Mouse (Mus musculus) hindbrain, embryonic 15.5 days (tissue): ENCODE results near the gene Mrps11. TPM values are rescaled to one million over a fixed set of nuclear protein-coding genes. Genes with fewer than 3 reads are reported as not detected.

ENCODE experiments used
- ATAC-seq: fragments of 200-750 bp; cut with Nextera tagmentation; 2 replicates; pipeline ENCODE4 v1.8.0; 2017; ENCODE audit warnings: low read depth, moderate number of reproducible peaks, moderate TSS enrichment; ENCODE audit not compliant: low FRiP score
- H3K27ac ChIP-seq: fragments of 300-500 bp; sonication (generic); replicated peaks from 2 replicates; pipeline ENCODE4 v1.5.1; 2015; ENCODE audit warnings: mild to moderate bottlenecking, inconsistent platforms
- H3K27me3 ChIP-seq: fragments of 300-500 bp; sonication (generic); 2 replicates; pipeline ENCODE4 v1.6.1; 2015; ENCODE audit warnings: control low read depth, inconsistent platforms
- H3K36me3 ChIP-seq: fragments of 300-500 bp; sonication (generic); 2 replicates; pipeline ENCODE4 v1.6.1; 2015; ENCODE audit warnings: control low read depth, inconsistent platforms
- H3K4me1 ChIP-seq: fragments of 300-500 bp; sonication (generic); replicated peaks from 2 replicates; pipeline ENCODE4 v1.6.1; 2015; ENCODE audit warnings: control low read depth, inconsistent platforms
- H3K4me2 ChIP-seq: fragments of 300-500 bp; sonication (generic); 2 replicates; pipeline ENCODE4 v1.6.1; 2015; ENCODE audit warnings: moderate library complexity, mild to moderate bottlenecking, inconsistent platforms
- H3K4me3 ChIP-seq: fragments of 300-500 bp; sonication (generic); 2 replicates; pipeline ENCODE4 v1.5.1; 2015; ENCODE audit warnings: mild to moderate bottlenecking, inconsistent platforms
- H3K9ac ChIP-seq: fragments of 300-500 bp; sonication (generic); 2 replicates; pipeline ENCODE4 v1.6.1; 2015; ENCODE audit warnings: inconsistent platforms
- H3K9me3 ChIP-seq: fragments of 300-500 bp; sonication (generic); 2 replicates; pipeline ENCODE4 v1.6.1; 2016; ENCODE audit warnings: control low read depth, inconsistent platforms
- WGBS: fragments of 180-500 bp; shearing (Covaris S2); methylation state at CpG from one replicate; pipeline ENCODE4 v1.1.7; 2015; 5-methylcytosine and 5-hydroxymethylcytosine counted together
- polyA plus RNA-seq: library from polyadenylated mRNA; unstranded; fragments of >200 nt; fragmentation: Nextera tagmentation; extraction: Ambion mirVana; gene quantifications from 2 replicates; pipeline ENCODE4 v1.2.1, GENCODE M21; 2015

Mrps11 gene
- polyA plus RNA-seq, 1 experiment from 2014 or later, result 68.3 TPM

DNA sequence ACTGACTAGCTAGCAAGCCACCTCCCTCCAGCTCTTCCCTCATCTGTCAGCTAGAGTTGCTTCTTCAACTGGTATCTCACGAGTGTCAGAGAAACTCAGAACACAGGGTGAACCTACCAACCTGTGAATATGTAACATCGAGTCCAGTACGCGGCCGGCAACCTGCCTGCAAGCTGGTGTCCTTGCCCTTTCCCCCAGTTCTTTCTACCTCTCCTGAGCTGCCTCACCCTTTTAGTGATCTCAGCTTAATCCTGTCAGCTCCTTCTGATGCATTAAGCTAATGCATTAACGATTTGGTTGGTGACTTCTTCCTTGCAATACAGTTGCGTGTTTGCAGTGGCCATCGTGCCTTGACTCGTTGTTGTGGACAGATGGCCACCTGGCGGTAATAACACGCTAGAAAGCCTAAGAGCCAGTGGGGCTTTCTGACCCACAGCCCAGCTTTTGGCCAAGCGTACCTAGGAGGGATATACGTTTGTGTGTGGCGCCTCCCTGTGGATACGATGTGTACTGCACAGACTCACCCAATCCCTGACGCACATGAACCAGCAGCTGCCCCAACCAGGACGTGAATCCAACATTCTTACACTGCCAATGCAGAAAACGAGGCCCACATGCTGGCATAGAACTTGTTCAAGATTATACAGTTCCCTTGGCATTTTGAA is 16.8 kb upstream of the Mrps11 start:
- Histone ChIP-seq H3K4me1 (peaks cover 9% of the 10 kb centered on the region; the same call in 1 of the 2 replicates), H3K9me3 (no peaks in the 10 kb centered on the region), H3K9ac (no peak overlapping the region), H3K27ac (no peak overlapping the region), H3K27me3 (peaks cover 3% of the 10 kb centered on the region; the same call in 1 of the 2 replicates), H3K4me3 (no peak overlapping the region), H3K36me3 (no peaks in the 10 kb centered on the region), H3K4me2 (peak overlapping the region; percentile 16; the same call in 1 of the 2 replicates)
- ATAC-seq, result peak; percentile 87
- 21% methylated on average over 18 of the region's 18 CpGs for WGBS

DNA sequence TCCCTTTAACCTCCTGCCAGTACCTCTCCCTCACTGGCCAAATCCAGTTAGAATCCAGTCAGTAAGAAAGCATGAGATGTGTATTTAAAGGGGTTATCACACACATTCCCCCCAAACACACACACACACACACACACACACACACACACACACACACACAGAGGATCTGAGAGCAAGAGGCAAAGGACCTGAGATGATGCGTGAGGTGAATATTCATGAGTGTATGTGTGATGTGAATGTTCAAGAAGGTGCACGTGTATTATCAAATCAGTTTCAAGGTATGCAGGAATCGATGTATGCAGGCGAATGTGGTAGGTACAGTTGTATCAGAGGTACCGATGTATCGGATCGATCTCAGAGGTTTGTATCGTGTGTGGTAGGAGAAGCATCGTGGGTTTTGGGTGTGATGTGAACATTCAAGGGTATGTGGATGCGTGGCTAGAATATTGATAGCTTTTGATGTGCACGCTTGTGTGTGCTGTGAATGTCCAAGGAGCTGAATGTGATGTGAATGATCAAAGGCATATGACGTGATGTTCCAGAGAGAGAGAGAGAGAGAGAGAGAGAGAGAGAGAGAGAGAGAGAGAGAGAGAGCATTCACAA is 14.9 kb upstream of the Mrps11 start:
- 0 out of 2 replicates have a peak, but pooled peaks have one; percentile 45 for ATAC-seq
- H3K4me2 ChIP-seq, result no peak overlapping the region
- peaks cover 3% of the 10 kb centered on the region for H3K36me3 ChIP-seq
- peaks cover 3% of the 10 kb centered on the region; the same call in 1 of the 2 replicates for H3K27me3 ChIP-seq
- peaks cover 9% of the 10 kb centered on the region; the same call in 1 of the 2 replicates for H3K4me1 ChIP-seq
- H3K4me3 ChIP-seq, result no peak overlapping the region
- H3K27ac ChIP-seq, result 0 out of 2 replicates have a peak overlapping the region, but pooled peaks have one; percentile 18
- no peaks in the 10 kb centered on the region for H3K9me3 ChIP-seq
- WGBS, result 75% methylated on average over 12 of the region's 12 CpGs
- H3K9ac ChIP-seq, result no peak overlapping the region

DNA sequence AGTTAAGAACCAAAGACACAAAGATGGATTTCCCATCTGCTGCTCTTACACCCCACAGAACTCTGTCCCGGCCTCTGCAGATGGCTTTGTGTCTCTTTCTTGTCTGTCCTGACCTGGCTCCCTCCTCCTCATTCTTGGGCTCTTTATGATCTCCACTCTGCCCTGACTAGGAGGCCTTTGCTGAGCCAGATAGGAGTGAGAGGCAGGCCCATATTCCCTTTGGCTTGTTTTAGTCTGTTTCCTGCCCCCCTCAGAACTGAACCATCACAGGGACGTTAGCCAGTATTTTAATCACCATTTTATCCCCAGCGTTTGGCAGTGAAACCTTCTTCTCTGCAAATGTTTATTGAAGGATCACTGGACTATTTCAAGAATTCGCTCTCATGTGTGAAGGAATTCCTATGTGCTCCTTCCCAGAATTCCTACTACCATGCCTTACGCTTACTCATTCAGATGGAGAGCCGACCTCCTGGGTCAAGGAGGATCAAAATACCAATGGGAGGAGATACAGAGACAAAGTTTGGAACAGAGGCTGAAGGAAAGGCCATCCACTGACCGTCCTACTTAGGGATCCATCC is 13.8 kb upstream of the Mrps11 start:
- peaks cover 10% of the 10 kb centered on the region for H3K36me3 ChIP-seq
- 82% methylated on average over 7 of the region's 7 CpGs for WGBS
- no peaks in the 10 kb centered on the region for H3K9me3 ChIP-seq
- H3K9ac ChIP-seq, result no peak overlapping the region
- H3K4me1 ChIP-seq, result peaks cover 9% of the 10 kb centered on the region; the same call in 1 of the 2 replicates
- H3K4me3 ChIP-seq, result no peak overlapping the region
- no peak overlapping the region for H3K27ac ChIP-seq
- 0 out of 2 replicates have a peak, but pooled peaks cover 3% of the 10 kb centered on the region for H3K27me3 ChIP-seq
- H3K4me2 ChIP-seq, result no peak overlapping the region
- no peak for ATAC-seq

DNA sequence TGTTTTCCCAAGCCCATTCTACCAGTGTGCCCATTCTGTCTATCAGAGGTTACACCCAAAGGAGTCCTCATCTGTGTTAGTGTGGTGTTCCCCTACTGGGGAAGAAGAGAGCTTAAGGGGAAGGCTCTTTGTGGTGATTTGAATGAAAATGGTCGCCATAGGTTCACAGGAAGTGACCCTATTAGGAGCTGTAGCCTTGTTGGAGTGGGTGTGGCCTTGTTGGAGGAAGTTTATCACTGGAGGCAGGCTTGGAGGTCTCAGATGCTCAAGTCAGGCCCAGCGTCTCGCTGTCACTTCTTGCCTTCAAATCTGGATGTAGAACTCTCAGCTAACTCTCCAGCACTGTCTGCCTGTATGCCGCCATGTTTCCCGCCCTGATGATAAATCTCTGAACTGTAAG is 12.0 kb upstream of the Mrps11 start:
- no peak for ATAC-seq
- WGBS, result 90% methylated on average over 5 of the region's 5 CpGs
- no peaks in the 10 kb centered on the region for H3K27me3 ChIP-seq
- H3K4me1 ChIP-seq, result peaks cover 2% of the 10 kb centered on the region; the same call in 1 of the 2 replicates
- H3K4me3 ChIP-seq, result no peak overlapping the region
- peaks cover 23% of the 10 kb centered on the region for H3K36me3 ChIP-seq
- H3K27ac ChIP-seq, result no peak overlapping the region
- no peak overlapping the region for H3K4me2 ChIP-seq
- H3K9me3 ChIP-seq, result no peaks in the 10 kb centered on the region
- no peak overlapping the region for H3K9ac ChIP-seq

DNA sequence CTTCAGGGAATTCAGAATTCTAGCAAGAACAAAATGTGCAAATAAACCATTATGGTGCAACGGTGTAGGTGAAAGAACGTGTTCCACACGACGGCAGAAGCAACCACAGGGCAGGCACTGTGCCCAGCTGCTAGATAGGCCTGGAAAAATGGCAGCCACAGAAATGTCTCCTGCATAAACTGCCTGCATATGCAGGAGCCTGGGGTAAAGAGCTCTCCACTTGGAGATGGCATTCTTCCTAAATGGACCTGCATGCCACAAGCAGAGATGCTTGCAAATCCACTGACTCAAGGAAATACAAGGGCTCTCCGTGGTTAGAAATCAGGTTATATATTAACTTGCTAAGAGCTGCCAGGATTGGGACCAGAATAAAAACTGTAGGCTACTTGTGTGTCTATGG is 4.2 kb upstream of the Mrps11 start:
- WGBS, result 96% methylated on average over 5 of the region's 5 CpGs
- no peak overlapping the region for H3K4me2 ChIP-seq

DNA sequence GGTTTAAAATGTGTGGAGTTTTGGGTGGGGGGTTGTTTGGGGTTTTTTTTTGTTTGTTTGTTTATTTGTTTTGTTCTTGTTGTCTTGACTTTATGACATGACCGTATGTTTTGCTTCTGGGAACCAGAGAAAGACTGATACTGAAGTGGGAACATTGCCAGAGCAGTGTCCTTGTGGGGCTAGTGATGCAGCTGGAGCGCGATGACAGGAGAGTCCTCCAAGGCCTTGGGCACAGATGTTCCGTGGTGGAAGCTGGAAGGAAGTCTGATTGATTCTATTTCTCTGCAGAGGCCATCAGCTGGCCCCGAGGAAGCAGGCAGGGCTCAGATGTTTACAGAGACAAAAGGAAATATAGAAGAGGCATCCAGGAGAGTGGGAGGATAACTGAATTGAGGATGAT is 3.0 kb downstream of the Mrps11 start:
- Histone ChIP-seq H3K9ac (no peak overlapping the region), H3K27me3 (no peaks in the 10 kb centered on the region), H3K9me3 (no peaks in the 10 kb centered on the region), H3K27ac (no peak overlapping the region), H3K4me2 (no peak overlapping the region), H3K4me3 (no peak overlapping the region), H3K36me3 (peaks cover 19% of the 10 kb centered on the region), H3K4me1 (peaks cover 38% of the 10 kb centered on the region)
- no peak for ATAC-seq
- WGBS, result 53% methylated on average over 5 of the region's 5 CpGs

More for the DNA sequence above, 4.2 kb upstream of the Mrps11 start:
- Histone ChIP-seq H3K9ac (no peak overlapping the region), H3K36me3 (peaks cover 49% of the 10 kb centered on the region), H3K27ac (no peak overlapping the region), H3K9me3 (no peaks in the 10 kb centered on the region), H3K4me3 (no peak overlapping the region), H3K4me1 (peaks cover 14% of the 10 kb centered on the region), H3K27me3 (no peaks in the 10 kb centered on the region)
- no peak for ATAC-seq

DNA sequence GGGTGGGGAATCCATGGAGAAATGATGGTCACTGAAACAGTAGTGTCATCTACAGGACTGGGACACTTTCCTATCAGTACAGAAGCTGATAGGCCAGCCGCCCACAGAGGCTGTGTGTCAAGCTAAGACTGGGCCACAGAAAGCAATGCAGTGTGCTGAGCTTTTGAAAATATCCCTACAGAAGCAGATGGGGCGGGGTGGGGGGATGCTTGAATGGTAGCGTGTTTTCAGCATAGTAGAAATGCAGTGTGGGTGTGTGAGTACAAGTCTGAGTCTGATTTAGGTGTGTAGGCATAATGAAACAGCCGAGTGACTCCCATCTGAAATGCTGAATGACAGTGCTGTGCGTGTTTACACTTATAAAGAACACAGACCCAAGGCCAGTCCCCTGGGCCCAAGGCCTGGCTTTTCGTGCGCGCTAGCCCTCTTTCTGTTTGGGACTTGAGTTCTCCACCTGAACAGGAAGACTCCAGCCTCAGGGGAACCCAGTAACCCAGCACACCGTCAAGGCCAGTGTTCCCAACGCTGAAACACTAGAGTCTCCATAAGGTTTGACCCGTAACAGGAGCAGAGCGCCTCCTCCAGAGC is 5.0 kb downstream of the Mrps11 start:
- 88% methylated on average over 12 of the region's 12 CpGs for WGBS
- Histone ChIP-seq H3K36me3 (peaks cover 24% of the 10 kb centered on the region), H3K27ac (no peak overlapping the region), H3K27me3 (no peaks in the 10 kb centered on the region), H3K9ac (no peak overlapping the region), H3K4me1 (peaks cover 28% of the 10 kb centered on the region), H3K9me3 (no peaks in the 10 kb centered on the region), H3K4me3 (no peak overlapping the region), H3K4me2 (no peak overlapping the region)
- no peak for ATAC-seq

DNA sequence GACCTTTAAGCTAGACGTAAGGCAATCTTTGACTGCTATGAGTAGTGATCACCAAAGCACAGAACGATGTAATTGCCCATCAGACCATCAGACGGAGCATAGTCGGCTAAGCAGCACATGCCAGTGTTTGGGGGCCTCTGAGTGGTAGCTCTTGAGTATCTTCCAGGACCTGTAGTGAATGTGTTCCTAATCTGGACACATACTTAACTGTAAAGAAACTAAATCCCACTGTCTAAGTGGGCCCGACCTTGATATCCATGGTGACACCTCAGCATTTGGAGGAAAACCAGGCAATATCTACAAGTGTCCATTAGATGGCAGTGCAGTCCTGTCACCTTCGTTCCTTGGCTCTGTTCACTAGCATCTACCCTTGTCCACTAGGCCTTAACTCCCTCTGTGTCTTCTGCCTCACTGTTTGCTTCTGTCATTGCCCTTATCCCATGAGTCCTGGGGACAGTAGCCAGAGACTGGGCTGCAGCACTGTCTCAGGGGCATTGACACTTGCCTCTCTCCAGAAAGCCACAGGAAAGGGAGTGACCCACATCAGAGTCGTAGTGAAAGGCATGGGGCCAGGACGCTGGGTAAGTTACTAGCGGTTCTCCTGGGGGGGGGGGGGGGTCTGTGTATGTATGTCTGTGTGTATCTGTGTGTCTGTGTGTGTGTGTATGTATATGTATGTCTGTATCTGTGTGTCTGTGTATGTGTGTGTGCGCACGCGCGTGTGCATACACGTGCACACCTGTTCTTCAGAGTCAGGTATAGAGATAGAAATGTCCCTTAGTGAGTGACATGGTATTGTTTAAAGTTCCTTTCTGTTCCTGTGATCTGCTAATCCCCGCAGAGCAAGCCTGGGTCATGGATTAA is 8.7 kb downstream of the Mrps11 start:
- Histone ChIP-seq H3K27ac (no peak overlapping the region), H3K4me3 (no peak overlapping the region), H3K36me3 (peaks cover 21% of the 10 kb centered on the region), H3K4me1 (0 out of 2 replicates have a peak, but pooled peaks cover under 1% of the 10 kb centered on the region), H3K4me2 (no peak overlapping the region), H3K9me3 (no peaks in the 10 kb centered on the region), H3K27me3 (no peaks in the 10 kb centered on the region), H3K9ac (no peak overlapping the region)
- WGBS, result 83% methylated on average over 15 of the region's 15 CpGs
- peak; percentile 76 for ATAC-seq

DNA sequence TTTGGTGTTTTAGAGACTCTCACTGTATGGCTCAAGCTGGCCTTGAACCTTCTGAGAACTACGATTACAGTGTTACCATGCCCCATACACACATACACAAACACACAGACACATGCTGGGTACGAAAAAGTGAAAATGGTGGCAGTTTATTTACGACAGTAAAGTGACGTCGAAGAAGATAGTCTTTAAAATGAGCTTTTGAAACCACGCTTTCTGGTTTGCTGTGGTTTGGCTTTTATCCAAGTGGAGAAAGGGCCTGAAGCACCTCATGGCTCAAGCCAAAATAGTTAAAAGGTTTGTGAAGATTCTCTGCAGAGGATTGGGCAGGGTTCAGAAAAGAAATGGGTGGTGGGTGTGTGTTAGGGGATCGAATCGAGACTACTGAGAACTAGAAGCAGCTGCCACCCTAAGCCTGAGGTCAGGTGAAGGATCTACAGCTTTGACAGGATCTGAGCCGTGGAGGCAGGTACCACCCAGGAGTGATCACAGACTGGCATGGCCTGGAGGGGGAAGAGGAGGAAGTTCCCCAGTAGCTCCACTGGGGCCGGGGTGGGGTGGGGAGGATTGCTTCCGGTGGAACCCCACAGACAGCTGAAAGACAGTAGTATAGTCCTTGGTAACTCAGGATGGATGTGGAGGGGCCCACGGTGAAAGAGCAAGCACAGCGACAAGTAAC is 11.1 kb downstream of the Mrps11 start:
- H3K4me2 ChIP-seq, result no peak overlapping the region
- WGBS, result 93% methylated on average over 13 of the region's 13 CpGs
- no peaks in the 10 kb centered on the region for H3K27me3 ChIP-seq
- no peak overlapping the region for H3K27ac ChIP-seq
- peaks cover 18% of the 10 kb centered on the region for H3K36me3 ChIP-seq
- no peak overlapping the region for H3K4me3 ChIP-seq
- H3K9ac ChIP-seq, result no peak overlapping the region
- H3K9me3 ChIP-seq, result no peaks in the 10 kb centered on the region
- no peak for ATAC-seq
- H3K4me1 ChIP-seq, result peaks cover 10% of the 10 kb centered on the region; the same call in 1 of the 2 replicates

DNA sequence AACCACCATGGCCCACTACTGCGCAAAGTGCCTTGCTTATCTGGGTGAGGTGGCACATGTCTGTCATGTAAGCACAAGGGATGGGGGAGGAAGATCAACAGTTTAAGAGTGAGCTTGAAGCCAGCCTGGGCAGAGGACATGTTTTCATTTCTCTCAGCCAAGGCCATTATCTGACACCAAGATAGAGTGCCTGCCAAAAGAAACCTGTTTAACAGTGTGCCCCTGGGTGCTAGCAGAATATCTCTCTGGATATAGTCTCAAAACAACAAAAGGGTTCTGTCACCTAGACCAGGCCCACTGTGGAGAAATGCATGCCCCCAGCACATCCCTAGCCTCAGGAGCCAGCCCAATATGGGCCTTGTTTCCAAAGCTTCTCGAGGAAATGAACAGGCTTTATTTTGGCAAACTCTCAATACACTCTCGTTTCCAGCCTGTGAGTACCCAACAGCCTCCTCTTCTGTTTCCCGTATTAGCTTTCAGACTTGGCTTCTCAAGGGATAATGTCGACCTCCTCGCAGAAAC is 11.7 kb downstream of the Mrps11 start:
- Histone ChIP-seq H3K4me3 (no peak overlapping the region), H3K9me3 (no peaks in the 10 kb centered on the region), H3K9ac (no peak overlapping the region), H3K36me3 (peaks cover 12% of the 10 kb centered on the region; the same call in 1 of the 2 replicates), H3K27me3 (no peaks in the 10 kb centered on the region), H3K4me1 (peaks cover 10% of the 10 kb centered on the region; the same call in 1 of the 2 replicates), H3K27ac (no peak overlapping the region), H3K4me2 (no peak overlapping the region)
- 72% methylated on average over 6 of the region's 6 CpGs for WGBS
- ATAC-seq, result no peak

DNA sequence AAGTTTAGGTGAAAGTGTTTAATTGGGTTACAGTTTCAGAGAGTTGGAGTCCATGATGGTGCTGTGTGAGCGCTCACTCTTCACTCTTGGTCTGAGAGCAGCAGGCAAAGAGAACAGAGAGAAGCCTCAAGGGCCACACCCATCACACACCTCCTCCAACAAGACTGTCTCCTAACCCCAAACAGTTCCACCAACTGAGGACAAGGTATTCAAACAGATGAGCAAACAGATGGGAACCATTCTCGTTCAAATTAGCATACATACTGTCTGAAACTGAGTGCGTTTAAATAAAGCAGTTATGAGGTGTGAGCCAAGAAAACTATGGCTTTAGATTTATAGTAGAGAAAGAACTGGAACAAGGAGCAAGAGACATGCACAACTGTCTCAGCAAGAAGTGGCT is 13.7 kb downstream of the Mrps11 start:
- no peak overlapping the region for H3K9ac ChIP-seq
- no peak overlapping the region for H3K4me2 ChIP-seq
- no peak for ATAC-seq
- H3K9me3 ChIP-seq, result no peaks in the 10 kb centered on the region
- no peaks in the 10 kb centered on the region for H3K27me3 ChIP-seq
- WGBS, result 85% methylated on average over 3 of the region's 3 CpGs
- peaks cover 10% of the 10 kb centered on the region; the same call in 1 of the 2 replicates for H3K4me1 ChIP-seq
- H3K27ac ChIP-seq, result no peak overlapping the region
- no peak overlapping the region for H3K4me3 ChIP-seq
- H3K36me3 ChIP-seq, result 0 out of 2 replicates have a peak, but pooled peaks cover 2% of the 10 kb centered on the region
